Mouse (Mus musculus) limb, embryonic 11.5 days (tissue): ENCODE data around the gene Phf11a. TPM values are rescaled to one million over a fixed set of nuclear protein-coding genes. Genes with fewer than 3 reads are reported as not detected.
A peak's percentile ranks its signal among the peaks of the same experiment; 100 is the strongest.
"Not testable (repeated sequence)": the region's sequence is repeated elsewhere in the genome, so short reads cannot be mapped to it uniquely, and the experiment has no call there.

Experiments used
- ATAC-seq: fragments of 200-750 bp; cut with Nextera tagmentation; 2 replicates; pipeline ENCODE4 v1.8.0; 2017; ENCODE audit warnings: low read depth; ENCODE audit not compliant: insufficient number of reproducible peaks, low FRiP score, low TSS enrichment
- DNase-seq: peaks from one replicate; pipeline ENCODE4 v3.0.0-alpha.2; 2015; ENCODE audit warnings: low spot score
- H3K27ac ChIP-seq: fragments of 300-500 bp; sonication (generic); replicated peaks from 2 replicates; pipeline ENCODE4 v1.5.1; 2014; ENCODE audit warnings: low read depth, mild to moderate bottlenecking, low read length
- H3K27me3 ChIP-seq: fragments of 300-500 bp; sonication (generic); 2 replicates; pipeline ENCODE4 v1.6.1; 2014; ENCODE audit warnings: mild to moderate bottlenecking, low read length, mixed read lengths; ENCODE audit not compliant: control insufficient read depth, insufficient read depth
- H3K36me3 ChIP-seq: fragments of 300-500 bp; sonication (generic); 2 replicates; pipeline ENCODE4 v1.6.1; 2014; ENCODE audit warnings: mild to moderate bottlenecking, low read length, moderate library complexity, mixed read lengths; ENCODE audit not compliant: control insufficient read depth, insufficient read depth
- H3K4me1 ChIP-seq: fragments of 300-500 bp; sonication (generic); 2 replicates; pipeline ENCODE4 v1.6.1; 2014; ENCODE audit warnings: low read length, mixed read lengths; ENCODE audit not compliant: control insufficient read depth, insufficient read depth
- H3K4me2 ChIP-seq: fragments of 300-500 bp; sonication (generic); 2 replicates; pipeline ENCODE4 v1.6.1; 2014; ENCODE audit warnings: low read depth, mild to moderate bottlenecking, moderate library complexity; ENCODE audit not compliant: severe bottlenecking
- H3K4me3 ChIP-seq: fragments of 300-500 bp; sonication (generic); 2 replicates; pipeline ENCODE4 v1.5.1; 2014; ENCODE audit warnings: low read depth, low read length
- H3K9ac ChIP-seq: fragments of 300-500 bp; sonication (generic); 2 replicates; pipeline ENCODE4 v1.6.1; 2014; ENCODE audit warnings: mild to moderate bottlenecking, low read length
- H3K9me3 ChIP-seq: fragments of 300-500 bp; sonication (generic); 2 replicates; pipeline ENCODE4 v1.6.1; 2016; ENCODE audit warnings: low read length; ENCODE audit not compliant: control insufficient read depth
- WGBS: fragments of 180-500 bp; shearing (Covaris S2); extraction: QIAGEN DNeasy Blood & Tissue Kit; methylation state at CpG from one replicate; pipeline ENCODE4 v1.1.7; 2014; 5-methylcytosine and 5-hydroxymethylcytosine counted together
- polyA plus RNA-seq: library from polyadenylated mRNA; unstranded; fragments of >200 nt; fragmentation: Nextera tagmentation; extraction: Ambion mirVana; gene quantifications from 2 replicates; pipeline ENCODE4 v1.2.1, GENCODE M21; 2014

Gene Phf11a
- polyA plus RNA-seq, 1 experiment from 2014 or later: not detected

GRCm38 (mm10) chr14:59260056-59260455 lies 37.3 kb downstream of the Phf11a start, which contains the start of gene Gm6904:
Gene Gm6904, minus strand, starts transcription at chr14:59260216.
- WGBS: 78% methylated on average over 3 of the region's 3 CpGs
- DNase-seq (no peak), ATAC-seq (no peak)
- Histone ChIP-seq H3K9ac (no peak within 1 kb of the TSS), H3K4me2 (no peak within 1 kb of the TSS), H3K27me3 (no peaks in the 10 kb centered on the region), H3K9me3 (no peaks in the 10 kb centered on the region), H3K4me1 (no peaks in the 10 kb centered on the region), H3K27ac (no peak within 1 kb of the TSS), H3K36me3 (no peaks in the 10 kb centered on the region), H3K4me3 (no peak within 1 kb of the TSS)

DNA sequence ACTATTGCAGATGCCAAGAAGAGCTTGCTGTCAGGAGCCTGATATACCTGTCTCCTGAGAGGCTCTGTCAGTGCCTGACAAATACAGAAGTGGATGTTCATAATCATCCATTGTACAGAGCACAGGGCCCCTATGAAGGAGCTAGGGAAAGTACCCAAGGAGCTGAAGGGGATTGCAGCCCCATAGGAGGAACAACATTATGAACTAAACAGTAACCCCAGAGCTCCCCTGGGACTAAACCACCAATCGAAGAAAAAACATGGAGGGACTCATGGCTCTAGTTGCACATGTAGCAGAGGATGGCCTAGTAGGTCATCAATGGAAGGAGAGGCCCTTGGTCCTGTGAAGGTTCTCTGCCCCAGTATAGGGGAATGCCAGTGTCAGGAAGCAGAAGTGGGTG lies 41.5 kb downstream of the Phf11a start:
- ATAC-seq, H3K9me3 ChIP-seq, DNase-seq, H3K4me3 ChIP-seq, H3K27me3 ChIP-seq, H3K9ac ChIP-seq, H3K27ac ChIP-seq, H3K36me3 ChIP-seq, H3K4me2 ChIP-seq, H3K4me1 ChIP-seq: not testable (repeated sequence)
- 96% methylated on average over 1 of the region's 1 CpGs for WGBS

DNA sequence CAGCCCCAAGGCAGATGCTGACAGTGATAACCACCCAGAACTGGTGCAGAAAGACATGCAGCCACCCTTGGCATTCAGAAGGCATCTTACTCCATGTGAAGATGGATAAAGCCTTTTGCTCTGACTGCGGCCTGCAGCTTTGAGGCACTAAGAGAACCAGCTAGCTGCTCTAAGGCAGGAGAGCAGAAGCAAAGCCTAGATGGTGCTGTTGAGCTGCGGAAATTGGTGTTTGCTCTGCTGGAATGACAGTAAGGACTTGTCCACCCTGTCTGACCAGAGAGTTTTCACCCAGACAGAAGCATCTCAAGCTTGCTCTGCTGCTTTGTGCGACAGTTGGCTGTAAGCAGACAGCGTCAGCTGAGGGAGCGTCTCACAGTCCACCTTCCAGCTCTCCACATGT lies 47.0 kb downstream of the Phf11a start:
- not testable (repeated sequence) for H3K36me3 ChIP-seq, H3K4me3 ChIP-seq, H3K27me3 ChIP-seq, ATAC-seq, H3K27ac ChIP-seq, H3K4me2 ChIP-seq, H3K4me1 ChIP-seq, H3K9ac ChIP-seq, H3K9me3 ChIP-seq
- DNase-seq: peak; percentile 23
- 63% methylated on average over 5 of the region's 5 CpGs for WGBS

DNA sequence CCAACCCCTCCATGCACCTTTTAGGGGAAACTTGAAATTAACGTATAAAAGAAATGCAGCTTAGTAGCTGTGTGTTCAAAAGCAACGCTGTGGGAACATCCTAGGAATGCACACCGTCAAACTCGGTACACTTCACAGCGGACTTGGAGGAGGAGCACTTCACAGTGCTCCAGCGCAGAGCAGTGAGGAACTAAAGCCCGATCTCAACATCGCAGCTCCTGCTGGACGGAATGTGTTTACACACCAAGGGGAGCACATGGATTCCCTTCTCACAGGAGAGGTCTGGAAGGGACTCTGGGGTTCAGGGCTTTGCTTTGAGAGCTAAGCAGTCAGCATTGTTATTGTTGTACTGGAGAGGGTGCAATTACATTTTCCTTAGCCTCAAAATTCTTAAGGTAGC lies 63.7 kb downstream of the Phf11a start:
- WGBS: 96% methylated on average over 9 of the region's 9 CpGs
- Histone ChIP-seq H3K4me3 (no peak overlapping the region), H3K9ac (no peak overlapping the region), H3K27me3 (no peaks in the 10 kb centered on the region), H3K4me2 (no peak overlapping the region), H3K27ac (no peak overlapping the region), H3K36me3 (peaks cover 20% of the 10 kb centered on the region), H3K9me3 (peaks cover 2% of the 10 kb centered on the region; the same call in 1 of the 2 replicates), H3K4me1 (no peaks in the 10 kb centered on the region)
- ATAC-seq (no peak), DNase-seq (no peak)

GRCm38 (mm10) chr14:59232003-59232402 lies 65.3 kb downstream of the Phf11a start:
- Histone ChIP-seq H3K36me3 (peaks cover 16% of the 10 kb centered on the region; the same call in 1 of the 2 replicates), H3K4me3 (no peak overlapping the region), H3K9me3 (no peaks in the 10 kb centered on the region), H3K9ac (no peak overlapping the region), H3K4me2 (no peak overlapping the region), H3K27ac (no peak overlapping the region), H3K4me1 (no peaks in the 10 kb centered on the region), H3K27me3 (no peaks in the 10 kb centered on the region)
- DNase-seq (no peak), ATAC-seq (no peak)
- WGBS: 67% methylated on average over 5 of the region's 5 CpGs

- Histone ChIP-seq H3K36me3 (peaks cover 15% of the 10 kb centered on the region; the same call in 1 of the 2 replicates), H3K27me3 (no peaks in the 10 kb centered on the region), H3K4me2 (no peak overlapping the region), H3K9me3 (no peaks in the 10 kb centered on the region), H3K4me1 (no peaks in the 10 kb centered on the region), H3K9ac (no peak overlapping the region), H3K27ac (no peak overlapping the region), H3K4me3 (no peak overlapping the region)
- WGBS: 94% methylated on average over 21 of the region's 21 CpGs
- DNase-seq: no peak
- ATAC-seq: no peak
These were observed 66.9 kb downstream of the Phf11a start for GRCm38 (mm10) chr14:59230331-59230966.

GRCm38 (mm10) chr14:59229822-59230221 lies 67.5 kb downstream of the Phf11a start:
- ATAC-seq: no peak
- no peaks in the 10 kb centered on the region for H3K27me3 ChIP-seq
- peaks cover 17% of the 10 kb centered on the region; the same call in 1 of the 2 replicates for H3K36me3 ChIP-seq
- no peak overlapping the region for H3K4me2 ChIP-seq
- no peaks in the 10 kb centered on the region for H3K4me1 ChIP-seq
- no peak overlapping the region for H3K9ac ChIP-seq
- H3K27ac ChIP-seq: no peak overlapping the region
- no peaks in the 10 kb centered on the region for H3K9me3 ChIP-seq
- H3K4me3 ChIP-seq: no peak overlapping the region
- DNase-seq: no peak
- WGBS: 94% methylated on average over 3 of the region's 3 CpGs
